Mouse (Mus musculus) thymus, postnatal 0 days (tissue): ENCODE data around the gene Ech1. TPM values are rescaled to one million over a fixed set of nuclear protein-coding genes. Genes with fewer than 3 reads are reported as not detected.

Experiments used
- DNase-seq: peaks from one replicate; pipeline ENCODE4 v3.0.0-alpha.2; 2015; ENCODE audit warnings: low spot score
- polyA plus RNA-seq: library from polyadenylated mRNA; unstranded; fragments of >200 nt; fragmentation: Nextera tagmentation; extraction: Ambion mirVana; gene quantifications from 2 replicates; pipeline ENCODE4 v1.2.1, GENCODE M21; 2015

The Ech1 gene
- 167 and 184 TPM in 2 replicates for polyA plus RNA-seq

DNA sequence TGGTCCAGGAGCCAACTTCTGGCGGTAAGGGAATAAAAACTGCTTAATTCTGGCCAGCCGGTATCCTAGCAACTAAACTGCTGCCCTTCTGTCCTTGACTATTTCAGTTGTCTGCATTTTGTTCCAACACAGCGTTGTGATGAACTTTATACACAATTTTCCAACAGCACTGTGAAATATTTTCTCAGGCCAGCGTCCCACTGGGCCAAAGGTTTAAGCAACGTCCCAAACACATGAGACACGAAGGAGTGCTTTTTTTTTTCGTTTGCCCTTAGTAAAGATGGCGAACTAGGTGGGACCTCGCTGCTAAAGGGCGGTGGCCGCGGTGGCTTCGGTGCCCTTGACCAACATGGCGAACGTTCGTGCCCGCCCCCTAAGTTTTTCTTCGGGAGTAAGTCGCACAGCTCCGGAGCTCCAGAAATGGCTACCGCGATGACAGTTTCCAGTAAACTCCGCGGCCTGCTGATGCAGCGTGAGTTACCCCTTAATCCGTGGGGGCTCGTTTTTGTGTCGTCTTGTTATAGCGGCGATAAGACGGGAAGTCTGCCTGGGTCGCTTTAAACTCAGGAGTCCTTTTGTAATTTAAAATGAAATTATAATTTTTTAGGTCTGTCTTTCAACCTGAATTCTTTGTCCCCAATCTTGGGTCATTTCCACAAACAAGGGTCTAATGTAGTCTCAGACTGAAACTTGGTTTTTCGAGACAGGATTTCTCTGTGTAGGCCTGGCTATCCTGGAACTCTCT, at the start of gene Ech1:
Gene Ech1, plus strand, starts transcription at position 277 of the 745 bp plus-strand sequence.
- peak; percentile 91 for DNase-seq

DNA sequence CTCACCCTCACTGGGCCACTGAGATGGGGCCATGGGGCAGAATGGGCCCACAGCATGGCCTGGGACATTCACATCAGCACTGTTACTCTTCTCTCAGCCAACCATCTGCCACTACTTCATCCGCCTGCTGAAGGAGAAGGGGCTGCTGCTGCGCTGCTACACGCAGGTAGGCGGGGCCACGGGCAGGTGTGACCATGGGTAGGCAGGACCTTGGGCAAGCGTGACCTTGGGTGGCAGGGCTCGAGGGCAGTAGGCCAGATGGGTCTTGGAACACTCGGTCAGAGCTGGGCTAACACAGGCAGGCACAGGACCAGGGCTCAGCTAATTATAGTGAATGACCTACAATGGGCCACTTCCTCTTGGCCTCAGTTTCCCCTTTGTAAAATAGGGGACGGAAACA, 46.2 kb upstream of the Ech1 start:
- DNase-seq = no peak

GRCm38 (mm10) chr7:28780067-28780658, 44.9 kb upstream of the Ech1 start:
- peak; percentile 93 for DNase-seq

DNA sequence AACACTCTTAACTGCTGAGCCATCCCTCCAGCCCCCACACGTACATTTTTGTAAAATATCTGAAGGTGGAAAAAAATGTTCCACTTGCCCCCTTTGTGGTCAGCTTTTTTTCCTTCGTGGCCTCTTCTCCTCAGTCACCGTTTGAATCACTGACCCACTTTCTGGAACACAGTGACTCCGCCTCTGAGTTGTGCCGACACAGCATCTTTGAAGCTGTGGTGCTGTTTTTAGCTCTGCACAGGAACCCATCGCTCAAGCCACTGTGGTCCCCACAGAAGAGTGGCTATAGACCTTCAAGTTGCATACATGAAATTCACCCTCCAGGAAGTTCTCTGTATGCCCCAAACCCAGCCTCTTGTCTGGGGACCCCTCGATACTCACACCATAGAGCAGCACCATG, 44.2 kb upstream of the Ech1 start:
- DNase-seq = peak; percentile 91

DNA sequence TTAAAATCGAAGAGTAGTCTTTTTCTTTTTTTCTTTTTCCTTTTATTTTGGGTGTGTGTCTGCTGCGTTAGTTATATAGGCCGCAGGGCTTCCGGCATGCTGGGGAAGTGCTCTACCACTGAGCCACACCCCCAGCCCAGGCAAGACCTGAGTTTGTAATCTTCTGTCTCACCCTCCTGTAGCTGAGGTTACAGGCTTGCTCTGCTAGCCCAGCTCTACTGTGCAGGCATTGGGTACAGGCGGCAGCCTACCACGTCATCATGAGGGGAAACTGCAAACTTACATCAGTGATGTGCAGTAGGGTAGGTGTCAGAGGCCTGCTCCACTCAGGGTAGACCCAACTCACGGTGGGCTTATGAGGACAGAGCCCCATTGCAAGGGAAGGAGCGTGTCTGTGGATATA, 43.8 kb upstream of the Ech1 start:
- peak; percentile 93 for DNase-seq

GRCm38 (mm10) chr7:28785161-28785560, 39.9 kb upstream of the Ech1 start:
- DNase-seq = peak; percentile 64

DNA sequence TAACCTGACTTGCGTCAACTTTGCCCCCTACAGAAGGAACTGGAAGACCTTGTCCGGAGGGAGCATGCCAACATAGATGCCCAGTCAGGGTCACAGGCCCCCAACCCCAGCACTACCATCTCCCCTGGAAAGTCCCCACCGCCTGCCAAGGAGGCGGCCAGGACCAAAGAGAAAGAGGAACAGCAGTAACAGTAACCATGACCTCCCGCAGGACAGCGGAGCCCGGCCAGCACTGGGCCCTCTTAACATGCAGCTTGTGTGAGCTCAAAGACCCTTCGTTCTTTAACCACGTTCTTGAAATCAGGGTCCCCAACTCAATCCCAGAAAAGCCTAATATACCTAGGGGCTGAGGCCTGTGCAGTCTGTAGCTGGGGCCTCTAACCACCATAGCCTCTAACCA, 37.1 kb upstream of the Ech1 start:
- no peak for DNase-seq

DNA sequence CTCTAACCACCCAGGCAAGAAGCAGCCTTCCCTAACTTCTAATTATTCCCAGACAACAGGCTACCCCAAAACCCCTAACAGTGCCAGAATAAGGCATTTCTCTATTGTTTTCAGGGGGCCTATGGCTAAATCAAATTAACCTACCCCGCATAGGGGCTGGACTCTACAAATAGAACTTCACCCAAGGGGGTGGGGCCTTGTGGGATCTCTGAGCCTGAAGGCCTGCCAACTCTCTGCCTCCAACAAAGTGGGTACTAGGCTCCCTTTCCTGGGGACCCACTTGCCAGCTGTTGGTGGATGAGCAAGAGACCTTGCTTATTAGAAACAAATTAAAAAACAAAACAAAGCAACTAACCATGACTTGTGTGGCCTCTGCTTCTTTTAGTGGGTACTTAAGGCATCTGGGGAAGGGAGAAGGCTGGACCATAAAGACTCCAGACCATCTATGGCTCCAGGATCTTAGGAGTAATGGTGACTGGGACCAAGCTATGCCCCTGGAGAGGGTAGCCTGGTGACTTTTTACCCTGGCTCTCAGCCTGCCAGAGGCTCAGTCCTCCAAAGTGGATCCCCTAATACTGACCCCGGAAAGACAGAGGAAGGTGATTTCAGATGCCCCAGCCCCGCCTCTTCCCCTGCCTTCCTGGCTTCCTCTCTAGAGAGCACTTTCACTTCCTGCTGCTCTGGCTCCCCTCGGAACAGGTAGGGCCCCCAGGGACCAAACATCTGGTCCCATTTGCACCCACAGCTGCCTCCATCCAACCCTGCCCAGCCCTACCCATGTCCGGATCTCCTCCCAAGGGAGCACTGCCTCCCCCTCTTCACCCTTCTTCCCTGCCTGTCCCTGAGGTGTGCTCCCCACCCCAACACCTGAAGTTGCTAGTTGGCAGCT, 36.5 kb upstream of the Ech1 start, which contains the start of gene Rinl:
Gene Rinl, plus strand, starts transcription at position 663 of the 889 bp plus-strand sequence.
- DNase-seq = peak; percentile 70

GRCm38 (mm10) chr7:28789235-28789634, 35.8 kb upstream of the Ech1 start:
- DNase-seq = no peak

DNA sequence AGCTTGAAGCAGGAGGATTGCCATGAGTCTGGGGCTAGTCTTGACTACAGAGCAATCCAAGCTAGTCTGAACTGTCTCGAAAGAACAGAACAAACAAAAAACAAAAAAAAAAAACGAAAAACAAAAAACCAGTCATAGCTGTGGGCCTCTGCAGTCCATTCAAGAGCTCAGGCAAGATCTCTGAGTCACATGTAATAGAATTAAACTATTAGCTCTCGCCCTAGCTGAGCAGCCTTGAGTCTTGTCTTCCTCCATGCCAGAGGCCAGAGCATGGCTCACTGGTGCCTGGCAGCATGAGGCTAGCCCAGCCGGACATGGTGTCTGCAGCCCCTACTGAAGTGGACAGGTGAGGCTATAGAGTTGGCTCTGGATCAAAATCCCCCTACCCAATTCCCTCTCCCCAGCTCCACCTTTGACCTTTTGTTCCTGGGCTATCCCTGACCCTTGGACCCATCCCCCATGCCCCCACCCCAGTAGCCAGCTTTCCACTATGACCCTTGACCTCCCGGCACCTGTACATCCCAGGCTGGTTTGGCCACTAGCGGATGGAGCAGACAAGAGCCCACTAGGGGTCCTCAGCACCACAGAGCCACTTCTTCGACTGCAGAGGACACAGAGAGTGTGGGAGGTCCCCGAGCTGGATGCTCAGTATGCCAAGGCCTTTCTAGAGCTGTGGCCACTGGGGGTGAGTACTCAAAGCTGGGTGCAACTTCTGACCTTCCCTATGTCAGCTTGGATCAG, 34.8 kb upstream of the Ech1 start:
- no peak for DNase-seq

- no peak for DNase-seq
These were observed 33.3 kb upstream of the Ech1 start for GRCm38 (mm10) chr7:28791706-28792105.

GRCm38 (mm10) chr7:28792391-28793185, 32.4 kb upstream of the Ech1 start:
- peak; percentile 67 for DNase-seq

DNA sequence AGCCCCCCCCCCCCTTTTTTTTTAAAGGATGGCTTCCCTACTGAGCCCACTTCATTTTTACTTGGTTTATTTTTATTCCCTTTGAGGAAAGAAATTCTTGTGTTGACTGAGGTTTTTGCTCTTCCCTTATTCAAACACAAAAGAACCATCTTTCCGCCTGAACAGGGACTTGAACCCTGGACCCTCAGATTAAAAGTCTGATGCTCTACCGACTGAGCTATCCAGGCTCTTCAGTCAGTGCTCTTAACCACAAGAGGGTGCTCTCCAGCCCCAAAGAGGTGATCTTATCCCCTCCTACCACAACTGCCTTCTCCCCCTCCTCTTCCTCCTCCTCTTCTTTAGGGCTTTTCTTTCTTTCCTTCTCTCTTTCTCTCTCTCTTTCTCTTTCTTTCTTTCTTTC, 31.2 kb upstream of the Ech1 start:
- DNase-seq = peak; percentile 65

GRCm38 (mm10) chr7:28794496-28794895, 30.5 kb upstream of the Ech1 start:
- no peak for DNase-seq

DNA sequence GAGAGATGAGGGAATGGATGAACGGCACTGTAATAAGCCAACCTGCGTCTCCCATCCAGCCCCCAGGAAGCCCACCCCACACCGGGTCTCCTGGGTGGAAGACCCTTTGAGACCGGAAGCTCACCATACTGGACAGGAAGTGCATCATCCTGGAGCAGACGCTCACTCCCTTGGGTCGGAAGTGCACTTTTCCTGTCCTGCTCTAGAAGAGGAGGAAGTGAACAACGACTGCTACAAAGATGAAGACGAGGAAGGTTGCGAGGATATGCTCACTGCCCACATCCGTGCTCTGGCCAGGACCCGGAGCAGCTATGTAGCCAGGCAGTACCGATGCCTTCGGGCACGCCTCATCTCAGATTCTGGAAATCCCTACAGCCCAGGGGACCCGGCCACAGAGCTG, 29.2 kb upstream of the Ech1 start:
- DNase-seq = peak; percentile 44

DNA sequence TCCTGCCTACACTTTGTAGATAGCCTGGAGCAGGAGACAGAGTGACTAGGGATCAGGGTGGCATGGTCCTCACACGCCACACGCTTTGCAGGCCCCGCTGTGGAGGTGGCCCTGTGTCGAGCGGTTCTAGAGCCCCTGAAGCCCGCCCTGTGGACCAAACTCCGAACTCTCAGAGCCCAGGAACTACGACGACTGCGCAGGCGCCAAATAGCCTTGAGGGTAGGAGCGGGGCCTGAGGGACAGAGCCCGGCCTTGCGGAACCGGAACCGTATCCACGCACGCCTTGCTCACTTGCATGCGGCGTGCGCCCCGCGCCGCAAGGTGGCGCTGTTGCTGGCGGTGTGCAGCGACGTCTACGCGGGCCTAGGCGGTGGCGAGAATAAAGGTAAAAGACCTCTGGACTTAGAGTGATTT, 28.4 kb upstream of the Ech1 start:
- peak; percentile 80 for DNase-seq

- peak; percentile 77 for DNase-seq
These were observed 25.0 kb upstream of the Ech1 start for GRCm38 (mm10) chr7:28799994-28800393.

GRCm38 (mm10) chr7:28801451-28801850, 23.6 kb upstream of the Ech1 start:
- no peak for DNase-seq

GRCm38 (mm10) chr7:28801901-28802670, 22.9 kb upstream of the Ech1 start:
- no peak for DNase-seq
